Mouse (Mus musculus) layer of hippocampus, adult 2 months (tissue): Measurements from ENCODE around the gene Kif3b. TPM values are rescaled to one million over a fixed set of nuclear protein-coding genes. Genes with fewer than 3 reads are reported as not detected.
"Not testable (repeated sequence)": the region's sequence is repeated elsewhere in the genome, so short reads cannot be mapped to it uniquely, and the experiment has no call there.

ENCODE experiments used
- DNase-seq, 2 experiments: peaks; one replicate each; pipeline ENCODE4 v3.0.0; 2022; ENCODE audit warnings: low spot score in 2 of 2
- H3K27ac ChIP-seq: fragments of 200-600 bp; 2 replicates; pipeline ENCODE4 v1.8.1; 2022
- H3K4me3 ChIP-seq: fragments of 200-600 bp; 2 replicates; pipeline ENCODE4 v1.8.1; 2022; ENCODE audit warnings: mild to moderate bottlenecking
- CTCF ChIP-seq: fragments of 200-600 bp; conservative IDR thresholded peaks from 2 replicates; pipeline ENCODE4 v1.8.1; 2022; ENCODE audit warnings: antibody characterized with exemption, mild to moderate bottlenecking, moderate library complexity
- total RNA-seq, 2 experiments: library from RNA; stranded (reverse); gene quantifications; 2 replicates each; pipeline ENCODE4 v1.2.3; 2021

Kif3b gene
- total RNA-seq, 2 experiments from 2014 or later: 50.6 to 55.7 TPM

GRCm38 (mm10) chr2:153342602-153343001 is 51.4 kb downstream of the Kif3b start:
- no peak for TF ChIP-seq CTCF
- Histone ChIP-seq H3K27ac (no peak overlapping the region), H3K4me3 (no peak overlapping the region)
- no peak for DNase-seq

- no peak overlapping the region for H3K27ac ChIP-seq
- DNase-seq: no peak
- TF ChIP-seq CTCF: no peak
- H3K4me3 ChIP-seq: no peak overlapping the region
Measured at GRCm38 (mm10) chr2:153343191-153343590, 52.0 kb downstream of the Kif3b start.

- Histone ChIP-seq H3K4me3 (peak overlapping the region; percentile 90), H3K27ac (peak overlapping the region; percentile 99)
- DNase-seq: no peak
- no peak for TF ChIP-seq CTCF
Measured at GRCm38 (mm10) chr2:153345071-153345453, 53.8 kb downstream of the Kif3b start.

- Histone ChIP-seq H3K4me3 (peak within 1 kb of the TSS; percentile 90), H3K27ac (peak within 1 kb of the TSS; percentile 99)
- DNase-seq: peak; percentile 95 to 98
- no peak for TF ChIP-seq CTCF
Measured at GRCm38 (mm10) chr2:153345454-153346220, 54.4 kb downstream of the Kif3b start, which contains the start of gene Asxl1. Gene Asxl1 (plus strand): TSS chr2:153345829.

DNA sequence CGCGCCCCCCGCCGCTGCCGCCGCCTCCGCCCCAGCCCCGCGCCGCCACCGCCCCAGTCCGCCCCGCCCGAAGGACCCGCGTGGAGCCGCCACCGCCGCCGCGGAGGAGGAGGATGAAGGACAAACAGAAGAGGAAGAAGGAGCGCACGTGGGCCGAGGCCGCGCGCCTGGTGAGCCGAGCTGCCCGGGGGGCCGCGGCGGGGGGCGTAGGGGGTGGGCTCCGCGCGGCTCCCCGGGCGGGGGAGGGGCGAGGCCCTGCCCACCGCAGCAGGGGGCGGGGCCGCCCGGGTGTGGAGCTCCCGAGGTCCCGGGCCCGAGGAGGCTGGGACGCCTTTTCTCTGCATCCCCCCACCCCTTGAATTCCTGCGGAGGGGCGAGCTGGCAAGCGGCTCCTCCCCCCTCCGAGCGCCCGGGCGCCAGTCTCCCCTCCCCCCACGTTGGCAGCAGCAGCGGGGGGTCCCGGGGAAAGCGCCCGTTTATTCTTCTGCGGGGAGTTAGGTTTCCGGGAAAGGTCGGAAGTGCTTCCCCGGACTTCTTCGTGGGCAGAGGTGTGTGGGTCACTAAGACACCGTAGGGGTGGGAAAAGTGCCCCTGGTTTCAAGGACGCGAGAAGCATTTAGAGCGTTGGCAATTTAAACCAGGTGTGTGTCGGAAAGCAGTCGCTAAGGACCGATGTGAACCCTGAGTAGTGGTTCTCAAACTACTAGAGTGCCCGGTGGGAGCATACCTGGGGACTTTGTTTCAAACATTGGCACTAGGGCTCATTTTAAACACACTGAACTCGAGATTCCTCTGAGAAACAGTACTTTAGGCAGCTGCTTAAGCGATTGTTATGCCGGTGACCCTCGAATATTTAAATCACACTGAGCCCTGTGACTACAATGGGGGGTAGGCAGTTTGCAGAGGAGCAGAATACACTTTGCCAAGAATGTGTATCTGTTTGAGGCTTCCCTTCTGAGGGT is 55.3 kb downstream of the Kif3b start:
- Histone ChIP-seq H3K27ac (peak overlapping the region; percentile 99), H3K4me3 (peak overlapping the region; percentile 90)
- DNase-seq: peak; percentile 15 to 35
- no peak for TF ChIP-seq CTCF

DNA sequence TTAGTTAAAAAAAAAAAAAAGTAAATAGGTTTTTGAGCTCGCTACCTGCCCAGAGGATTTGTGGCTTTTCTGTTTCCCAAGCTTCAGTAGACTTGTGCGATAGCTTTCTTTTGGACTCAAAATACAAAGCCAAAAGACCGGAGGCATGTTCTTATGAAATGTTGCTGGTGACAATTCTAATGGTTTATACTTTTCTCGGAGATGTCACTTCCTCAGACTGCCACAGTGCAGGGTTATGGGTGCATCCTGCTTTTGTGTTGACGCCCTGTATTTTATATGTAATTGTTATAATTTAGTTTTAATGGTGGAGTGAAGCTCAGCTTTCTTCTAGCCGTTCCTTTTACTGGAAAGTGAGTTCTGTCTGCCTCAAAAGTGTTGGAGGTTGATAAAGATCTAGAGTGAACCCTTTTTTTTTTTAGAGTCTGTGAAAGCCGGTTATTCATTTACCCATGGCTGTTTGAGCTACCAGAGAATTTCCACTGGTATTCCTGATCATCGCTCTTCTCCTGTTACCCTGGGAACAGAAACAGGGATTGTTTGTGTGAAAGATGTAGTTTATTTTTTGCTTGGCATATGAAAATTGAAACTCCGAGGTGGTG is 56.1 kb downstream of the Kif3b start:
- no peak for DNase-seq
- Histone ChIP-seq H3K27ac (peak overlapping the region; percentile 99), H3K4me3 (peak overlapping the region; percentile 90)
- TF ChIP-seq CTCF: no peak

- peak overlapping the region; percentile 99; the same call in 1 of the 2 replicates for H3K27ac ChIP-seq
- no peak for DNase-seq
- TF ChIP-seq CTCF: no peak
- peak overlapping the region; percentile 90 for H3K4me3 ChIP-seq
Measured at GRCm38 (mm10) chr2:153348100-153348831, 57.1 kb downstream of the Kif3b start.

DNA sequence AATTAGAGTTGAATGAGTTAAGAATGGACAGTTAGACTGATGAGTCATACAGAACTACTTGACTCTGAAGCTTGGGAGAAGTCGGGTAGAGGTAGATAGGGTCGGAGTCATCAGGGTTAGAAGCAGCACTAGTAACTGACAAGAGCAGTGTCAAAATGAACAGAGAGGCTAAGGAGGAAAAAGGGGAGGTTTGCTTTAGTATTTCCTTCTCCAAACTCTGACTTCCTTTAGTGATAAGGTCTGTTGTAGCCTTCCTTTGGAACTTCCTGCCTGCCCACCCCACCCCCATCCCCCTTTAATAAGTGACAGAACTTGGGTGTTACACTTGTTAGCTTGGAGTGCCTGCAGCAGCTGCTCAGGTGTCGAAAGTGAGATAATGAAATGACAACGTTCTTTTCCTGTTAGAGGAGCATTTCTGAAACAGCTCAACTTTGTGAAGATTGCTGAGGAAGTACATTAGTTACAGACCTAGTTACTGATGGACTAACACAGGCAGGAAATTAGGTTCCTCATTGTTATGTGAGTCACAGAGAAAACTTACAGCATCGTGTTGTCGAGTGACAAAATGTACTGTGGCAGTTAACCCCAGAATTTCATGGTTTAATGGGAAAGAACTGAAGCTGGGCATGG is 59.5 kb downstream of the Kif3b start:
- DNase-seq: no peak
- no peak overlapping the region for H3K4me3 ChIP-seq
- TF ChIP-seq CTCF: no peak
- H3K27ac ChIP-seq: peak overlapping the region; percentile 46

DNA sequence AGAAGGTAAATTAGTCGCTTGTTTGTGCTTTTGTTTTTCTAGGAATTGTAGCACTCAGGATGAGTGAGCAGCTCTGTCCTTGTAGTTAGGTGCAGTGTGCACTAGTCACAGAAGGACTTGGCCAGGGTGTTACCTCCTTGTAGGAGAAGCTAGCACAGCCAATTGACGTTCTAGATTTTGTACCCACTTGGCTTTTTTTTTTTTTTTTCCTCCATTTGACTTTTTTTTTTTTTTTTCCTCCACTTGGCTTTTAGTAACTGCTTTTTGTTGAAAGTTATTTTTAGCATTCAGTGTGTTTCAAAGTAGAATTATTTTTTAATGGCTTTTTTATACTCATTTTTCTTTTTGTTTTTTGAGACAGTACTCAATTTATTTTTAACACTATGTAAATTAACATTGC is 63.4 kb downstream of the Kif3b start:
- no peak for DNase-seq
- Histone ChIP-seq H3K27ac (no peak overlapping the region), H3K4me3 (no peak overlapping the region)
- no peak for TF ChIP-seq CTCF

DNA sequence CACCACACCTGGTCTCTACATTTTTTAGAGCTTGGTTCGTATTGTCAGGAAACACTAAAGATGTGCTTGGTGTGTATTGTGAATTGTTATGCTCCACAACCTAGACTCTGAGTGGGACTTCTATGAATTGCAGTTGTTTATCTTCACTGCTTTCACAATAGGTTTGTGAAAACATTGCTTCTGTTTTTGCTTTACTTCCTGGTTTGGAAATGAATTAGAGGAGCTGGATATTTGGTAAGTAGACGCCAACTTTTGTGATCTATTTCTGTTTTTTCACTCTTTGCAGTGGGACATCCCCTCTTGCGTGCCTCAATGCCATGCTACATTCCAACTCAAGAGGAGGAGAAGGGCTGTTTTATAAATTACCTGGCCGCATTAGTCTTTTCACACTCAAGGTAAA is 65.6 kb downstream of the Kif3b start:
- TF ChIP-seq CTCF: no peak
- DNase-seq: no peak
- no peak overlapping the region for H3K27ac ChIP-seq
- H3K4me3 ChIP-seq: no peak overlapping the region

- Histone ChIP-seq H3K4me3 (no peak overlapping the region), H3K27ac (no peak overlapping the region)
- TF ChIP-seq CTCF: no peak
- no peak for DNase-seq
Measured at GRCm38 (mm10) chr2:153361101-153361710, 70.0 kb downstream of the Kif3b start.

DNA sequence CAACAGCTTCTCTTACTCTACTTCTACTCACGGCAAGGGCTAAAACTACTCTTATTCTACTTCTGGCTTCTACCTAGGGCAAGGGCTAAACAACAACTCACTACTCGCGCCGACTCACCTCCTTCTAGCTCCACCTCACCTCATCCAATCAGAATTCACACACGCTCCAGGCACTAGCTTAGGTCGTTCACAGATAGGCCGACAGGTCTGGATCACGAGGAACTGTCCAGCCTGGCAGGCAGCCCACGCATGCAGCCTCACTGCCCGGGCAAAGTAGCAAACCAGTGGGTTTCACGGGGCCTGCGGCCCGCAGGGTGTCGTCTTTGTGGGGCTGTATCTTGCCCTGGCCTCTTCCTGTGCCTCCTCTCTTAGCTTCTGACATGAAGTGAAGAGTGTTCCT is 73.3 kb downstream of the Kif3b start:
- H3K4me3 ChIP-seq, DNase-seq: not testable (repeated sequence)

More for the DNA sequence above, 73.3 kb downstream of the Kif3b start:
- not testable (repeated sequence) for H3K27ac ChIP-seq
